Mouse (Mus musculus): ENCODE measurements at regions not wholly inside any gene's neighbourhood (a gene's known extent, or its start where the extent isn't known, plus 50 kb on each side); places are given as distances from the start of the nearest gene placed in this dataset.

DNA sequence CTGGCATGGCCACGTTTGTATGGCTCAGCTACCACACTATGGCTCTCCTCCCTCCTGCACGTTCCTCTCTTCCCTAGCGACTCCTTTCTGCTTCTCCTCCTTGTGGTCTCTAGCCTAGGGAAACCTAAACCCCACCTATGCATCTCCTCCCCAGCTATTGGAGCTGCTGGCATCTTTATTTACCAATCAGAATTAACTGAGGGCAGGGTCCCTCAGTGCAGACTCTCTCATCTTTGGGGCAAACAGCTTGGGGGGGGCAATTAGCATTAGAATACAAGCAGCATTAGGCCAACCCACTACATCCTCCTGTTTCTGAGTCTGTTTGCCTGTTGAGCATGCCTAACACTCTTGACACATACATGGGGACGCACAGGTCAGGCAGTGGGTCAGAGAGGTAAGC is 106.7 kb upstream of the Foxn2 start:
- Histone ChIP-seq H3K9me3 (ENCODE audit: low read length) (no peaks in the 10 kb centered on the region), H3K36me3 (ENCODE audit: insufficient read depth, low read length) (no peaks in the 10 kb centered on the region), H3K4me3 (ENCODE audit: low read length) (no peak overlapping the region), H3K27ac (no peak overlapping the region), H3K9ac (replicated peaks; ENCODE audit: low read length) (no peak overlapping the region), H3K4me1 (ENCODE audit: insufficient read depth, low read length) (peaks cover 1% of the 10 kb centered on the region), H3K4me2 (ENCODE audit: low read depth, low read length) (no peak overlapping the region), H3K27me3 (ENCODE audit: insufficient read depth, low read length) (no peaks in the 10 kb centered on the region)
- TF ChIP-seq CTCF (IDR thresholded peaks at IDR 0.05; ENCODE audit: low read depth) = no peak
- 61% methylated on average over 4 of the region's 4 CpGs for WGBS
- no peak for ATAC-seq
- no peak for DNase-seq (ENCODE audit: low spot score)

- H3K36me3 ChIP-seq (ENCODE audit: insufficient read depth, low read length) = no peaks in the 10 kb centered on the region
- TF ChIP-seq CTCF (IDR thresholded peaks at IDR 0.05; ENCODE audit: low read depth) = no peak
- H3K9ac ChIP-seq (replicated peaks; ENCODE audit: low read length) = no peak overlapping the region
- DNase-seq (ENCODE audit: low spot score) (no peak), ATAC-seq (no peak)
- H3K9me3 ChIP-seq (ENCODE audit: low read length) = no peaks in the 10 kb centered on the region
- no peaks in the 10 kb centered on the region; the same call in 1 of the 2 replicates for H3K4me1 ChIP-seq (ENCODE audit: insufficient read depth, low read length)
- no peak overlapping the region for H3K4me3 ChIP-seq (ENCODE audit: low read length)
- WGBS = 79% methylated on average over 5 of the region's 5 CpGs
- no peak overlapping the region for H3K27ac ChIP-seq
- no peaks in the 10 kb centered on the region for H3K27me3 ChIP-seq (ENCODE audit: insufficient read depth, low read length)
- H3K4me2 ChIP-seq (ENCODE audit: low read depth, low read length) = no peak overlapping the region
Observed at GRCm38 (mm10) chr17:88335271-88335670, 105.2 kb upstream of the Foxn2 start.

DNA sequence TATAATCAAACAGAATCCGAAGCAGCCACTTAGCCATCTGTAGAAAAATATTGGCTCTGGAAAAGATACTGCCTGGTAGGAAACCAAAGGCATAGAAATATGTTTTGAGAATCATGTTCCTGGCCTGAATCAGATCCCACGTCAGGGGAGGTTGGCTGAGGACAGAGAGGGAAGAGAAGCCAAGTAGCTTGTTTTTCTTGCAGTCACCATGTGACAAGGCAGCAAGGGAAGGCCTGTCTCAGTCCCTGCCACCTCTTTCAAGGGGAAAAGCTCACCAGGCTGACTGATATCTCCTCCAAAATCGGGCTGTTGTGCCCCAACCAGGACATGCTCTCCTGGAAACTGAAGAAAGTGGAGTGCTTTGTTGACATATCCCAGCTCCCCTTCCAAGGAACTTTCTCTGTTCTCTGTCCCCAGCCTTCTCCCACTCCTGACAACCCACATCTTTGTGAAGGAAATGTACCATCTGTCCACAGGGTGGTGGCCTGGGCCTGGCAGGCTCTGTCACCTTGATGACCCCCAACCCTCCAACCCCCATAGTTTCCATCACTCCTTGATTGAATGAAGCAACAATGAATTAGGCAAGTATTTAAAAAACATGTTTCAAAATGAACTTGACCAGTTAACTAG is 104.3 kb upstream of the Foxn2 start:
- no peak for ATAC-seq
- H3K27me3 ChIP-seq (ENCODE audit: insufficient read depth, low read length) = no peaks in the 10 kb centered on the region
- DNase-seq (ENCODE audit: low spot score) = no peak
- H3K4me1 ChIP-seq (ENCODE audit: insufficient read depth, low read length) = no peaks in the 10 kb centered on the region; the same call in 1 of the 2 replicates
- no peaks in the 10 kb centered on the region for H3K36me3 ChIP-seq (ENCODE audit: insufficient read depth, low read length)
- no peak overlapping the region for H3K9ac ChIP-seq (replicated peaks; ENCODE audit: low read length)
- H3K4me2 ChIP-seq (ENCODE audit: low read depth, low read length) = no peak overlapping the region
- no peak for TF ChIP-seq CTCF (IDR thresholded peaks at IDR 0.05; ENCODE audit: low read depth)
- 60% methylated on average over 3 of the region's 3 CpGs for WGBS
- H3K4me3 ChIP-seq (ENCODE audit: low read length) = no peak overlapping the region
- H3K27ac ChIP-seq = no peak overlapping the region
- H3K9me3 ChIP-seq (ENCODE audit: low read length) = no peaks in the 10 kb centered on the region

DNA sequence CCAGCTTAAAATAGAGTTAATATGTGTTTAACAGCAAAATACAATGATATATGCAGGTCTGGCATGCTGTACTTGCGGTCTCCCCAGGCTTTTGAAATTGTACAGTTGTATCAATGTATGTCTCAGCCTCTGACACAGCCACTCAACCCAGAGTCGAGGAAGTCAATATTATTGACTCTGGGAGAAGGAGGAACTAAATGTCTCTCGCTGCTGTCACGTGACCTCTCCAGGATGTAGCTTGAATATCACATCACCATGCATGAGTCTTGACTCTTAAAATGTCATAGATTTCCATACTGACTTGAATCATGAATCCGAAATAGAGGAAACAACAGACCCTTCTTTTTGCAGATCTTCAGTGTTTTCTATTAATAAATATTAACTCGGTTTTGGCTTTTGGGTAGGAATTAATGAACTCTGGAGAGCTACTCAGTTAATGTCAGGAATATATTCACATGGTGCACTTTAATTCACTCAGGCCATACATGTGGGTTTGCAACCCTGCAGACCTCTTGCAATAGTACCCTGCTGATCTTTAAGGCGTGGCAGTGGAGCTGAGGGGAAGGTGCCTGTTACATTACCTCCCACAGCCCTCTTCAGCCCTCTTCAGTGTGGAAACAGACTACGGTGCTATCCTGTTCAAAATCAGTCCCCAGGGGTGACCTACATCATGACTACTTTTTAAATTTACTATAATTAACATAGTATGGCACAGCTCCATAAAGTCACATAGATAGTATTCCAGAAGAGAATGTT is 102.7 kb upstream of the Foxn2 start:
- DNase-seq (ENCODE audit: low spot score) = no peak
- ATAC-seq = no peak
- no peak overlapping the region for H3K4me3 ChIP-seq (ENCODE audit: low read length)
- no peak overlapping the region for H3K9ac ChIP-seq (replicated peaks; ENCODE audit: low read length)
- H3K36me3 ChIP-seq (ENCODE audit: insufficient read depth, low read length) = no peaks in the 10 kb centered on the region
- no peaks in the 10 kb centered on the region; the same call in 1 of the 2 replicates for H3K4me1 ChIP-seq (ENCODE audit: insufficient read depth, low read length)
- no peak overlapping the region for H3K4me2 ChIP-seq (ENCODE audit: low read depth, low read length)
- no peak overlapping the region for H3K27ac ChIP-seq
- H3K9me3 ChIP-seq (ENCODE audit: low read length) = no peaks in the 10 kb centered on the region
- H3K27me3 ChIP-seq (ENCODE audit: insufficient read depth, low read length) = no peaks in the 10 kb centered on the region
- 84% methylated on average over 8 of the region's 8 CpGs for WGBS
- TF ChIP-seq CTCF (IDR thresholded peaks at IDR 0.05; ENCODE audit: low read depth) = no peak

DNA sequence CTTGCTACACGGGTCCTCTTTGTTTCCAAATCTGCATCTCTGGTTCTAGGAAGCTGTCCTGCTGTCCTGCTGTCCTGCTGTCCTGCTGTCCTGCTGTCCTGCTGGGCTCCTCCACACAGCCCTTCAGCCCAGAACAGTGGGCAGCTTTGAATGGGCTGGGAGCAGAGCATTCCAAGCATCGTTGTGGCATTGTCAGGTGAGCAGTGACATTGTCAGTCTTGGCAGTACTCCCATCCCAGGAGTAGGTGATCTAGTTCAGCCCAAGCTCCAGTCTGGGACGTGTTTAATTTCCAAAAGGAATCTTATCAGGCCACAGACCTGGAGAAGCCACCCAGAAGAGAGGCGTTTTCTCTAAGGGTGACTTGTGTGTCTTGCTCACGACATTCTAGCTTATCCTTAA is 99.4 kb upstream of the Foxn2 start:
- no peak overlapping the region for H3K9ac ChIP-seq (replicated peaks; ENCODE audit: low read length)
- no peak overlapping the region for H3K4me2 ChIP-seq (ENCODE audit: low read depth, low read length)
- no peak overlapping the region for H3K4me3 ChIP-seq (ENCODE audit: low read length)
- DNase-seq (ENCODE audit: low spot score) (no peak), ATAC-seq (no peak)
- no peaks in the 10 kb centered on the region for H3K9me3 ChIP-seq (ENCODE audit: low read length)
- WGBS = 44% methylated on average over 5 of the region's 5 CpGs
- no peaks in the 10 kb centered on the region for H3K36me3 ChIP-seq (ENCODE audit: insufficient read depth, low read length)
- no peaks in the 10 kb centered on the region for H3K27me3 ChIP-seq (ENCODE audit: insufficient read depth, low read length)
- no peaks in the 10 kb centered on the region for H3K4me1 ChIP-seq (ENCODE audit: insufficient read depth, low read length)
- no peak for TF ChIP-seq CTCF (IDR thresholded peaks at IDR 0.05; ENCODE audit: low read depth)
- no peak overlapping the region for H3K27ac ChIP-seq

- Histone ChIP-seq H3K4me1 (ENCODE audit: insufficient read depth, low read length) (no peaks in the 10 kb centered on the region), H3K4me2 (ENCODE audit: low read depth, low read length) (no peak overlapping the region), H3K27me3 (ENCODE audit: insufficient read depth, low read length) (no peaks in the 10 kb centered on the region), H3K36me3 (ENCODE audit: insufficient read depth, low read length) (no peaks in the 10 kb centered on the region), H3K4me3 (ENCODE audit: low read length) (no peak overlapping the region), H3K27ac (no peak overlapping the region), H3K9ac (replicated peaks; ENCODE audit: low read length) (no peak overlapping the region), H3K9me3 (ENCODE audit: low read length) (no peaks in the 10 kb centered on the region)
- TF ChIP-seq CTCF (IDR thresholded peaks at IDR 0.05; ENCODE audit: low read depth) = no peak
- DNase-seq (ENCODE audit: low spot score) (no peak), ATAC-seq (no peak)
- WGBS = 86% methylated on average over 5 of the region's 5 CpGs
Observed at GRCm38 (mm10) chr17:88341599-88341998, 98.9 kb upstream of the Foxn2 start.
